Mouse (Mus musculus): ENCODE results near the gene Mllt6. TPM values are rescaled to one million over a fixed set of nuclear protein-coding genes. Genes with fewer than 3 reads are reported as not detected.

The Mllt6 gene
- polyA plus RNA-seq, 1 experiment from 2014 or later: 3.5 TPM

DNA sequence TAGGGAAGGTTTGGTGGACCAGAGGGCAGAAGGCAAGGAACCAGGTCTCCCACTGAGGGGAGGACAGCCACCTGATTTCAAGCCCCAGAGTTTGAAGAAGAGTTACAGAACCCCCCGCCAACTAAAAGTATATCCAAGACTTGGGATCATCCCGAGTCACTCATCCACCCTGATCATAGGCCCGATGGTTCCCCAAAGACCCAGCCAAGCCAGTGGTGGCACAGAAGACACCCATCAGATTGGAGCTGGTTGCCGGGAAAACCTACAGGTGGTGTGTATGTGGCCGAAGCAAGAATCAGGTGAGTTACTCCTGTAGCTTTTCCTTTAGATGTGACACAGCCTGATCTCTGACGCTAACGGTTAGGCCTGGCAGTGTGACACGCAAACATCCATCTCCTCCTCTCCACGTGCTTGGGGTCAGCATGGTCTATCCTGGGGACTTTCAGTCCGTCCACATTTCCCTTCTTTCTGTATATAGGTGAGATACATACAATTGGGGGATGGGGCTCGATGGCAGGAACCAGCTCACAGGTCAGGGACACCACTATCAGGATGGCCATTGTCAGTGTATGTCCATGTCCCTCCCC, 23.2 kb downstream of the Mllt6 start:
- Histone ChIP-seq H3K36me3 (peaks cover 31% of the 10 kb centered on the region), H3K27me3 (no peaks in the 10 kb centered on the region), H3K9me3 (no peaks in the 10 kb centered on the region), H3K4me3 (peak overlapping the region; percentile 48), H3K4me2 (peak overlapping the region; percentile 93), H3K4me1 (replicated peaks) (peaks cover 19% of the 10 kb centered on the region), H3K9ac (0 out of 2 replicates have a peak overlapping the region, but pooled peaks have one; percentile 63), H3K27ac (replicated peaks) (no peak overlapping the region)
- no peak for ATAC-seq (ENCODE audit: low FRiP score, low read depth)
- 69% methylated on average over 11 of the region's 11 CpGs for WGBS

DNA sequence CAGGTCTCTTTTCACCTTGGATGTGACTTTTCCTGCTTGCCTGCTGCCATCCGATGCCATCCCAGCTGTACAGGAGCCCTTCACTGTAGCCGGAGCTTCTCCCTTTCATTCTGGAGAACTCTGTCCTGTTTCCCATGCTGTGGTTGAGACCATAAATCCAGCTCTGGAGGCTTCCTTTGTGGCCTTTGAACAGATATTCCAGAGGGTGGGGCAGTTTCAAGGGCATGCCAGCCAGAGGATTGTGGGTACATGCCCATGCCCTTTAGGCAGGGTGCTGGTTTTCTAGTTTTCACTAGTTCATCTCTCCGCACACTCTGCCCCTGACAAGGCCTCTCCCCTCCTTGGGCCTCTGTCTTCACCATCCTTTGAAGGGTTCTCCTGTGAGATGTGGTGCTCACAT, 23.8 kb downstream of the Mllt6 start:
- H3K4me1 ChIP-seq (replicated peaks): peaks cover 19% of the 10 kb centered on the region
- H3K36me3 ChIP-seq: peaks cover 31% of the 10 kb centered on the region
- no peaks in the 10 kb centered on the region for H3K27me3 ChIP-seq
- 92% methylated on average over 3 of the region's 3 CpGs for WGBS
- H3K4me2 ChIP-seq: no peak overlapping the region
- no peak overlapping the region for H3K9ac ChIP-seq
- no peak overlapping the region for H3K4me3 ChIP-seq
- no peak for ATAC-seq (ENCODE audit: low FRiP score, low read depth)
- H3K9me3 ChIP-seq: no peaks in the 10 kb centered on the region
- no peak overlapping the region for H3K27ac ChIP-seq (replicated peaks)

DNA sequence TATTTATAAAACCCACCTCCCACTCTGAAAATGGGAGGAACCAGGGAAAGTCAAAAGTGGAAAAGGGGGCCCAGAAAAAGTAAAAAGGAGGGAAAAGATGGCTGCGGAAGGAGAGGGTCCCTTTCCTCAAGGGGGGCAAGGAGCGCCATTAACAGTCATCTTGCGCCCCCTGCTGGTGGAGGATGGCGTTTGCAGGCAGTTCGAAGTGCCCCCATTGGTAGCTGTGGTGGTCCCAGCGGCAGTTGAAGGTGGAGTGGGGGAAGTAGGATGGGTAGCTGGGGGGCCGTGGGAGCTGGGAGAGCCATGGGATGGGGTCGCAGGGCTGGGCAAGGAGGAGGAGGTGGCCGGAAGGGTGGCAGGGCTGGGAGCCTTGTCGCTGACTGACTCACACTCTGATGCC, 26.6 kb downstream of the Mllt6 start:
- WGBS: 26% methylated on average over 10 of the region's 10 CpGs
- Histone ChIP-seq H3K27ac (replicated peaks) (no peak overlapping the region), H3K9ac (no peak overlapping the region), H3K4me2 (no peak overlapping the region), H3K9me3 (no peaks in the 10 kb centered on the region), H3K4me1 (replicated peaks) (peaks cover 34% of the 10 kb centered on the region), H3K4me3 (no peak overlapping the region), H3K27me3 (no peaks in the 10 kb centered on the region), H3K36me3 (peaks cover 36% of the 10 kb centered on the region)
- ATAC-seq (ENCODE audit: low FRiP score, low read depth): no peak

DNA sequence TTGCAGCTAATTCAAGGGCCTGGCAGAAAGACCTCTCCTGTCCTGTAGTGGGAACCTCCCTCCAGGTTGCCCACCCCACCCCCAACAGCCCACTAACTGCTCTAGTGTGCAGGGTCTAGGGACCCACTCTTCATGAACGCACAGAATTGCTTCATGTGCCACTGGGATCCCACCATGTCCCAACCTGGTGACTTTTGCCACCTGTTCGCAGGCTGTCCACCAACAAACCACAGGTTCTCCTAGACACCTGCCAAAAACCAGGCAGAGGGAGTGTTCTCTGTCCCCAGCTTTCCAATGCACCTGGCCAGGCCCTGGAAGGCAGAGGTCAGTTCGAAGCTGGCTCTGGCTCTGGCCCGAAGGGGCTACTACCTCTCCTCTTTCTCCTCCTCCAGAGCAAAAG, 31.2 kb downstream of the Mllt6 start:
- ATAC-seq (ENCODE audit: low FRiP score, low read depth): no peak
- Histone ChIP-seq H3K27ac (replicated peaks) (peak overlapping the region; percentile 80), H3K27me3 (no peaks in the 10 kb centered on the region), H3K36me3 (peaks cover 28% of the 10 kb centered on the region), H3K9ac (no peak overlapping the region), H3K9me3 (no peaks in the 10 kb centered on the region), H3K4me1 (replicated peaks) (peaks cover 50% of the 10 kb centered on the region), H3K4me2 (peak overlapping the region; percentile 92), H3K4me3 (peak overlapping the region; percentile 91; the same call in 1 of the 2 replicates)
- WGBS: 69% methylated on average over 4 of the region's 4 CpGs

DNA sequence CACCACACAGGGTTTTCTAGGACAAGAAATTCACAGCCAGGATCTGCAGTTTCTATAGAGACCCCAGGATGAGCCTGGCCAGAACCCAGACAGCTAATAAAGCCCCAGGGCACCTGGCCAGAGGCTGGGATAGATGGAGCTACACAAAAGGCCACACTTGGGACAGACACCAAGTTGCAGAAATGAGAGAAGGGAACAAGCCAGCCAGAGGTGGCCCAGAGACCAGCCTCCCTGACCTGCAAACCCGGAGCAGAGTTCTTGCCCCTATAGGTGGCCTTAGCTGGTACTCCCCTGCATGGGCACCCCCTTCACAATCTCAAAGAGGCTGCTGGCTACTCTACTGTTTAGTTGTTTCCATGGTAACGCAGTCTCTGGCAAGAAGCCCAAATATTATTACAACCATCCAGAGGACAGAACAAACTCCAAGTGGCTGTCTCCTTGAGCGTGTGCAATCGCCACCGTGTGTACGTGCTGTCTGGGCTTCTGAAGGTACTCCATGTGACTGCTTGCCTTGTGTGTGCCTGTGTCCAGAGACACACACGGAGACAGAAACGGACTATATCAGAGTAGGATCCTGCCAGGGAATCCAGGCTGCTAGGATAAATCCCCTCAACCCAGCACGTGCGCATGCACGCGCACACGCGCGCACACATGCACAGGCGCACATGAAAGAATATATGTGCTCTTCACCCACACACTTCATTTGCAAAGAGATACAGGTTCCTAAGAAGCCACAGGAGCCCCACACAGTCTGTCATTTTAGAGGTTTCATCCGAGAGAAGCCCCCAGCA, 31.9 kb downstream of the Mllt6 start:
- H3K27ac ChIP-seq (replicated peaks): peak overlapping the region; percentile 80
- 0 out of 2 replicates have a peak overlapping the region, but pooled peaks have one; percentile 29 for H3K9ac ChIP-seq
- WGBS: 31% methylated on average over 17 of the region's 17 CpGs
- H3K9me3 ChIP-seq: no peaks in the 10 kb centered on the region
- peak; percentile 36 for ATAC-seq (ENCODE audit: low FRiP score, low read depth)
- H3K4me2 ChIP-seq: peak overlapping the region; percentile 92
- no peaks in the 10 kb centered on the region for H3K27me3 ChIP-seq
- H3K36me3 ChIP-seq: peaks cover 27% of the 10 kb centered on the region
- peak overlapping the region; percentile 91 for H3K4me3 ChIP-seq
- H3K4me1 ChIP-seq (replicated peaks): peaks cover 50% of the 10 kb centered on the region

DNA sequence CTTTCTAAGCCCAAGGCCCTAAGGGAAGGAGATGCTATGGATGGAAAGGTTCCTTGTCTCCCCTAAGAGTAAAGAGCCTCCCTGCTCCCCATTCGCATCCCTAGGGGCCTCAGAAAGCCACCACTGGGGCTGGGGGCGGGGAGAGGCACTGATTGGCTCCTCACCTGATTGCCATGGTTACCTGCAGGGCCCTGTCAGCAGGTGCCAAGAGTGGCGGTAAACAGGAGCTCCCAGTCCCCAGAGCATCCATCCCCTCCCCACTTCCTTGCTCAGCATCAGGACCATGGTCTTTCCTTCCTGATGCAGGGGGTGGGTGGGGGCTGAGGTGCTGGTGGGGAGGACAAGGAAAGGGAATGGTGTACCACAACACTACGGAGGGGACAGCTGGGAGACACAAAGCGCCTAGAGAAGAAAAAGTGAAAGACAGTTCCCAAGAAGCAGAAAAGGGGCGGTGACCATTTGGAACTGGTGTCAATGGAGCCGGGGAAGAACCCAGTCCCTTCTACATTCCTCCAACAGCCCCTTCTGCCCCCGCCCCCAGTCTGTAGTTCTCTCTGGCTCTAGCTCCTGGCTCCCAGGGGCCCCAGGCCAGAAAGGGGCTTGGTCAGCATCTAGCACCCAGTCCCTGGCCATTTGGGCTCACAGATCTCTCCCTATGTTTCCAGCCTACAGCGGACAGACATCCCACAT, 32.6 kb downstream of the Mllt6 start:
- H3K4me1 ChIP-seq (replicated peaks): peaks cover 52% of the 10 kb centered on the region
- no peaks in the 10 kb centered on the region for H3K27me3 ChIP-seq
- 24% methylated on average over 9 of the region's 9 CpGs for WGBS
- H3K4me3 ChIP-seq: peak overlapping the region; percentile 91
- H3K36me3 ChIP-seq: peaks cover 19% of the 10 kb centered on the region
- no peaks in the 10 kb centered on the region for H3K9me3 ChIP-seq
- peak overlapping the region; percentile 80 for H3K27ac ChIP-seq (replicated peaks)
- 0 out of 2 replicates have a peak overlapping the region, but pooled peaks have one; percentile 29 for H3K9ac ChIP-seq
- H3K4me2 ChIP-seq: peak overlapping the region; percentile 92
- no peak for ATAC-seq (ENCODE audit: low FRiP score, low read depth)

DNA sequence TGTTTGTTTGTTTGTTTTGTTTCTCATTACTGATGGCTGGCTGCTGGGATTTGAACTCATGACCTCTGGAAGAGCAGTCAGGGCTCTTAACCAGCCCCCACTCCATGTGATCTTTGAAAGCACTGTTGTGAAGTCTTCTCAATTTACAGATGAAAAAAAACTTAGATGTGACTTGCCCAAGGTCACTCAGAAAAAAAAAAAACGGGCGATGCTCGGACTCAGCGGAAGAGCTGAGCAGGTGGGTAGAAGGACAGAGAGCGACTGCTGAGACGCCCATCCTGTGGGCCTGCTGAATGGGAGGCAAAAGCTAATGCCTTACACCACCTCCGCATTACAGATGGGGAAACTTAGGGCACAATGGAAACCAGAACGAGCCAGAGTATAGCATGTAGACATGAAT, 33.5 kb downstream of the Mllt6 start:
- 68% methylated on average over 8 of the region's 8 CpGs for WGBS
- Histone ChIP-seq H3K27me3 (no peaks in the 10 kb centered on the region), H3K9ac (no peak overlapping the region), H3K36me3 (peaks cover 11% of the 10 kb centered on the region), H3K4me2 (peak overlapping the region; percentile 92), H3K4me1 (replicated peaks) (peaks cover 60% of the 10 kb centered on the region), H3K4me3 (peak overlapping the region; percentile 91), H3K27ac (replicated peaks) (no peak overlapping the region), H3K9me3 (no peaks in the 10 kb centered on the region)
- no peak for ATAC-seq (ENCODE audit: low FRiP score, low read depth)

DNA sequence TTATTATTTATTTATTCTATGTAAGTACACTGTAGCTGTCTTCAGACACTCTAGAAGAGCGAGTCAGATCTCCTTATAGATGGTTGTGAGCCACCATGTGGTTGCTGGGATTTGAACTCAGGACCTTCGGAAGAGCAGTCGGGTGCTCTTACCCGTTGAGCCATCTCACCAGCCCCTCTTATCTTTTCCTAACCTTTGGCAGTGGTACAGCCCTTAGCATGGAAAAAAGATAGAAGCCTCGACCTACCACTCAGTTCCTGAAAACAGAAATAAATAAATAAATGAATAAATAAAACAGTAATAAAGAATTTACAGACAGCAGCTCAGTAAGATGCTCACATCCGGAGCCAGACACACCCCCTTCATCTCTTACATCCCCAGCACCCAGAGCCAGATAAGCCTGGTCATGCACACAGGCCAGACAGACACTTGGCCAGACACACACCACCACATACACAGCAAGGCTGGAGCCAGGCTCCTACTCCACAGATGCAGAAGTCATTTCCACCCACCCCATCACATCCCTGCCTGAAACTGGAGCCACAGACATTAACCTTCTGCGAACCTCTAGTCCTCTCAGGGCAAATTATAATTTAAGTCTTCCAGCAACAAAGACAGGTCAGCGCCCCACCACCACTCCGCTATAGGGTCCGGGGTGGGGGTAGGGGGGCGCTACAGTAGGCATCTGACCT, 34.1 kb downstream of the Mllt6 start:
- H3K9me3 ChIP-seq: no peaks in the 10 kb centered on the region

DNA sequence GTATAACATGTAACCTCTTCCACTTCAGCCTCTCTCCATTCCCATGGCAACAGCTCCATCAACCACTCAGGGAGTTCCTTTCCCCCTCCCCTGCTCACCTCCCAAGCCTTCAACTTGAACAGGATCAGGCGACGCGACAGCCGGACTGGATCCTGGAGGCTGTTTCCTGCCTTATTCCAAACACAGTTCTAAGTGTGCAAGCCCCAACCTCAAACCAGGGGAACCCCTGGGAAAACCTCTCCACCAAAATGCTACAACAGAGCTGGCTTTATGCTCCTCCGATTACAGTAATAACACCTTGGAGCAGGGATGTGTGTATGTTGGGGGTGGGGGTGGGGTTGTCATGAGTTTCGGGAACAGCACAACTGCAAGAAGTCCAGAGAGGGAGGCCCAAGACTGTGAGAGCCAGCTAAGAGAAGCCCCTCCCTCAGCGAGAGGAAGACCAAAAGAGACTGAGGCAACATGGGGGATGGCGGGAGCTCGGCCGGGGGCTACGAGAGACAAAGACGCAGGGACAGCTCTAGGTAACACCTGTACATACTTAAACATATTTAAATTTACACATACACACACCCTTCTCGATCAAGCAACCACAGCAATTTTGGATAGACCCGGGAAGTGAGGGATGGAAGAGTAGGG, 34.8 kb downstream of the Mllt6 start:
- Histone ChIP-seq H3K4me1 (replicated peaks) (peaks cover 63% of the 10 kb centered on the region), H3K27ac (replicated peaks) (peak overlapping the region; percentile 94), H3K9me3 (no peaks in the 10 kb centered on the region), H3K4me3 (peak overlapping the region; percentile 91), H3K27me3 (no peaks in the 10 kb centered on the region), H3K36me3 (no peaks in the 10 kb centered on the region), H3K9ac (peak overlapping the region; percentile 92), H3K4me2 (peak overlapping the region; percentile 92)
- WGBS: under 1% methylated on average over 14 of the region's 14 CpGs
- ATAC-seq (ENCODE audit: low FRiP score, low read depth): no peak

More for the DNA sequence above, 34.1 kb downstream of the Mllt6 start:
- no peak for ATAC-seq (ENCODE audit: low FRiP score, low read depth)
- peak overlapping the region; percentile 92 for H3K4me2 ChIP-seq
- H3K4me3 ChIP-seq: peak overlapping the region; percentile 91
- H3K9ac ChIP-seq: peak overlapping the region; percentile 92
- WGBS: 51% methylated on average over 11 of the region's 11 CpGs
- peaks cover 66% of the 10 kb centered on the region for H3K4me1 ChIP-seq (replicated peaks)
- no peaks in the 10 kb centered on the region for H3K27me3 ChIP-seq
- H3K27ac ChIP-seq (replicated peaks): peak overlapping the region; percentile 94
- peaks cover 5% of the 10 kb centered on the region for H3K36me3 ChIP-seq

DNA sequence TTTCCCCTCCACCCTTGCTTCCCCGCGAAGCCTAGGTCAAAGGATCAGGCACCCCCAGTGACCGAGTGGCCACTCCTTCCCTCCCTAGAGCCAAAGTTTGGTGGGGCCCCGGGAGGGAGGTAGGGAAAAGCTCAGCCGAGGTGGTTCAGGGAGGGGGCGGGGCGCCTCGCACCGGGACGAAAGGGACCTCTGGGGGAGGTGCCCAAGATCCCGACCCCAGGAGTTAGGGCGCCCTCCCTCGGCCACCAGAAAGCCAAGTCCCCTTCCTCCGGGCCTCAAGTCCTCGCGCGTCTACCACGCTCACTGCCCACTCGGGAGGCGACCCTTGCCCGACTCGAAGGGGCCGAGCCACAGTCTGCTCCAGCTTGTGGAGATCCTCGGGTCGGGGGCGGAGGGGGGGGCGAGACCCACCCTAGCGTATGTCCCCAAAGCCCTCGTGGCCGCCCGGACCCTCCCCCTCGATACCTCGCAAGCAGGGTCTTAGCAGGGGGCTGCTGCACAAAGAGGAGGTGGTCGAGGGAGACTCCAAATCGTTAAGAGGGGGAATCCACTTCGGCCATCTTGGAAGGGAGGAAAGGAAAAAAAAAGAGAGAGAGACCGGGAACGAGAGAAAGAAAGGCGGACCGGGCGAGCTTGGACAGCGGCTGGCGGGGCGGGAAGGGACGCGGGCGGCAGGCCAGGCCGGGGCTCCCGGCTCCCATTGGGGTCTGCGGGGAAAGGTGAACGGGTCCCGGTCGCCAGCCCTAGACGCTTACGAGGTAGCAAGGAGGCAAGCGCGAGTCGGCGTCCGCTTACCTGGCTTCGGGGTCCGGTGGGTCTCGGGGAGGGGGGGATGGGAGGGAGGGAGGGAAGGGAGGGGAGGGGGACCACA, 35.8 kb downstream of the Mllt6 start:
- H3K9me3 ChIP-seq: no peaks in the 10 kb centered on the region
- peaks cover 59% of the 10 kb centered on the region for H3K4me1 ChIP-seq (replicated peaks)
- H3K27me3 ChIP-seq: no peaks in the 10 kb centered on the region
- 1% methylated on average over 48 of the region's 63 CpGs for WGBS
- H3K4me3 ChIP-seq: peak overlapping the region; percentile 91
- H3K4me2 ChIP-seq: peak overlapping the region; percentile 92
- H3K9ac ChIP-seq: peak overlapping the region; percentile 92
- no peaks in the 10 kb centered on the region for H3K36me3 ChIP-seq
- ATAC-seq (ENCODE audit: low FRiP score, low read depth): no peak
- peak overlapping the region; percentile 94 for H3K27ac ChIP-seq (replicated peaks)
